Mouse (Mus musculus) brain, embryonic 14.5 days (tissue): ENCODE data around the gene Ddit4.

ENCODE experiments used
- CTCF ChIP-seq: fragments of 200-500 bp; IDR thresholded peaks from 2 replicates; pipeline ENCODE4 v1.5.1; 2012; ENCODE audit warnings: inconsistent platforms, mild to moderate bottlenecking, moderate library complexity, borderline replicate concordance; ENCODE audit not compliant: insufficient read depth, insufficient read length; ENCODE audit errors: extremely low read depth
- POLR2A ChIP-seq: fragments of 200-500 bp; IDR thresholded peaks from 2 replicates; pipeline ENCODE4 v1.6.1; 2012; ENCODE audit warnings: mild to moderate bottlenecking, inconsistent platforms, borderline replicate concordance; ENCODE audit not compliant: poor library complexity, insufficient read depth, insufficient read length, severe bottlenecking; ENCODE audit errors: extremely low read depth

DNA sequence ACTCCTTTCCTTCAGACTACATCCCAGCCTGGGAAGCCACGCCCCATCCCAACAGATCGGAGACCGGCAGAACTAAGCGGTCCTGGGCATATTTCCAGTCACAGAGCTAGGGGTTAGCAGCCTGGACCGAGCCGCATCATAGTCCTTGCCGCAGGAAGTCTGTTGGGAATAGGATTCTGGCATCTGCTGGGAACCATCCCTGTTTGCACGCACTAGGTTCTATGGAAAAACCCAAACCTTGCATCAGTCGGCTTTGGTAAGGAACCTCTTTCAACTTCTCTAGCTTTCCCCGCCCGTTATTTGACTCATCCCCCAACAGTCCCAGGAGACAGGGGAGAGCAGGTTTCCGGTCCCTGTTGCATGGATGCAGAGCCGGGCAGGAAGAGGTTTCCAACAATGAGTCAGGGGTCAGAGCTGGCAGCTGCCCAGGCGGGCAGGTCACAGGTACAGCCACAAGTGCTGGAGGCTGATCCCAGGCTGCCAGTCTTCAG lies 42.2 kb downstream of the Ddit4 start:
- TF ChIP-seq CTCF (no peak), POLR2A (no peak)
